Mouse (Mus musculus): Measurements from ENCODE around the gene Ank2. TPM values are rescaled to one million over a fixed set of nuclear protein-coding genes. Genes with fewer than 3 reads are reported as not detected.
A peak's percentile ranks its signal among the peaks of the same experiment; 100 is the strongest.

The Ank2 gene
- polyA plus RNA-seq, 1 experiment from 2014 or later = 211 TPM

- no peak overlapping the region for H3K27ac ChIP-seq (replicated peaks; ENCODE audit: low read depth, low read length)
- no peak overlapping the region for H3K4me3 ChIP-seq (replicated peaks; ENCODE audit: low read depth, low read length)
- no peak overlapping the region for H3K4me2 ChIP-seq (ENCODE audit: low read length)
- 11% methylated on average over 3 of the region's 3 CpGs for WGBS
- DNase-seq (no peak), ATAC-seq (ENCODE audit: low FRiP score, low TSS enrichment) (peak; percentile 55; the same call in 1 of the 2 replicates)
- no peaks in the 10 kb centered on the region for H3K27me3 ChIP-seq (ENCODE audit: control insufficient read depth, insufficient read depth, low read length)
- H3K4me1 ChIP-seq (ENCODE audit: control insufficient read depth, insufficient read depth, low read length) = peaks cover 4% of the 10 kb centered on the region; the same call in 1 of the 2 replicates
- H3K36me3 ChIP-seq (ENCODE audit: control insufficient read depth, insufficient read depth, low read length) = no peaks in the 10 kb centered on the region
- H3K9ac ChIP-seq (replicated peaks; ENCODE audit: low read length) = no peak overlapping the region
- H3K9me3 ChIP-seq (ENCODE audit: control insufficient read depth, low read length) = no peaks in the 10 kb centered on the region
These were observed 412.2 kb downstream of the Ank2 start for GRCm38 (mm10) chr3:127086834-127087506.

GRCm38 (mm10) chr3:127077369-127077768 lies 421.8 kb downstream of the Ank2 start:
- DNase-seq (no peak), ATAC-seq (ENCODE audit: low FRiP score, low TSS enrichment) (no peak)
- no peak overlapping the region for H3K4me3 ChIP-seq (replicated peaks; ENCODE audit: low read depth, low read length)
- no peaks in the 10 kb centered on the region for H3K4me1 ChIP-seq (ENCODE audit: control insufficient read depth, insufficient read depth, low read length)
- H3K27me3 ChIP-seq (ENCODE audit: control insufficient read depth, insufficient read depth, low read length) = no peaks in the 10 kb centered on the region
- 93% methylated on average over 5 of the region's 5 CpGs for WGBS
- H3K9me3 ChIP-seq (ENCODE audit: control insufficient read depth, low read length) = no peaks in the 10 kb centered on the region
- no peak overlapping the region for H3K4me2 ChIP-seq (ENCODE audit: low read length)
- no peak overlapping the region for H3K27ac ChIP-seq (replicated peaks; ENCODE audit: low read depth, low read length)
- H3K9ac ChIP-seq (replicated peaks; ENCODE audit: low read length) = no peak overlapping the region
- peaks cover 3% of the 10 kb centered on the region; the same call in 1 of the 2 replicates for H3K36me3 ChIP-seq (ENCODE audit: control insufficient read depth, insufficient read depth, low read length)

GRCm38 (mm10) chr3:127075531-127076280 lies 423.4 kb downstream of the Ank2 start:
- H3K4me3 ChIP-seq (replicated peaks; ENCODE audit: low read depth, low read length) = no peak overlapping the region
- no peaks in the 10 kb centered on the region for H3K4me1 ChIP-seq (ENCODE audit: control insufficient read depth, insufficient read depth, low read length)
- H3K9me3 ChIP-seq (ENCODE audit: control insufficient read depth, low read length) = no peaks in the 10 kb centered on the region
- no peak overlapping the region for H3K9ac ChIP-seq (replicated peaks; ENCODE audit: low read length)
- peaks cover 3% of the 10 kb centered on the region; the same call in 1 of the 2 replicates for H3K36me3 ChIP-seq (ENCODE audit: control insufficient read depth, insufficient read depth, low read length)
- no peak overlapping the region for H3K4me2 ChIP-seq (ENCODE audit: low read length)
- H3K27ac ChIP-seq (replicated peaks; ENCODE audit: low read depth, low read length) = no peak overlapping the region
- 73% methylated on average over 8 of the region's 8 CpGs for WGBS
- no peak for ATAC-seq (ENCODE audit: low FRiP score, low TSS enrichment)
- DNase-seq = no peak
- H3K27me3 ChIP-seq (ENCODE audit: control insufficient read depth, insufficient read depth, low read length) = no peaks in the 10 kb centered on the region

- ATAC-seq (ENCODE audit: low FRiP score, low TSS enrichment) (no peak), DNase-seq (no peak)
- Histone ChIP-seq H3K36me3 (ENCODE audit: control insufficient read depth, insufficient read depth, low read length) (no peaks in the 10 kb centered on the region), H3K4me3 (replicated peaks; ENCODE audit: low read depth, low read length) (no peak overlapping the region), H3K4me1 (ENCODE audit: control insufficient read depth, insufficient read depth, low read length) (no peaks in the 10 kb centered on the region), H3K27ac (replicated peaks; ENCODE audit: low read depth, low read length) (no peak overlapping the region), H3K4me2 (ENCODE audit: low read length) (no peak overlapping the region), H3K9ac (replicated peaks; ENCODE audit: low read length) (no peak overlapping the region), H3K9me3 (ENCODE audit: control insufficient read depth, low read length) (no peaks in the 10 kb centered on the region), H3K27me3 (ENCODE audit: control insufficient read depth, insufficient read depth, low read length) (no peaks in the 10 kb centered on the region)
- 73% methylated on average over 1 of the region's 1 CpGs for WGBS
These were observed 427.7 kb downstream of the Ank2 start for GRCm38 (mm10) chr3:127071471-127071870.

GRCm38 (mm10) chr3:127063654-127064386 lies 435.3 kb downstream of the Ank2 start:
- DNase-seq = no peak
- Histone ChIP-seq H3K36me3 (ENCODE audit: control insufficient read depth, insufficient read depth, low read length) (no peaks in the 10 kb centered on the region), H3K9ac (replicated peaks; ENCODE audit: low read length) (no peak overlapping the region), H3K4me3 (replicated peaks; ENCODE audit: low read depth, low read length) (no peak overlapping the region), H3K27ac (replicated peaks; ENCODE audit: low read depth, low read length) (no peak overlapping the region), H3K27me3 (ENCODE audit: control insufficient read depth, insufficient read depth, low read length) (no peaks in the 10 kb centered on the region), H3K4me1 (ENCODE audit: control insufficient read depth, insufficient read depth, low read length) (no peaks in the 10 kb centered on the region), H3K4me2 (ENCODE audit: low read length) (no peak overlapping the region), H3K9me3 (ENCODE audit: control insufficient read depth, low read length) (no peaks in the 10 kb centered on the region)
- 88% methylated on average over 5 of the region's 5 CpGs for WGBS
- ATAC-seq (ENCODE audit: low FRiP score, low TSS enrichment) = no peak

GRCm38 (mm10) chr3:127059671-127060070 lies 439.5 kb downstream of the Ank2 start:
- Histone ChIP-seq H3K9me3 (ENCODE audit: control insufficient read depth, low read length) (no peaks in the 10 kb centered on the region), H3K4me3 (replicated peaks; ENCODE audit: low read depth, low read length) (no peak overlapping the region), H3K27ac (replicated peaks; ENCODE audit: low read depth, low read length) (no peak overlapping the region), H3K4me1 (ENCODE audit: control insufficient read depth, insufficient read depth, low read length) (no peaks in the 10 kb centered on the region), H3K27me3 (ENCODE audit: control insufficient read depth, insufficient read depth, low read length) (no peaks in the 10 kb centered on the region), H3K4me2 (ENCODE audit: low read length) (no peak overlapping the region), H3K9ac (replicated peaks; ENCODE audit: low read length) (no peak overlapping the region), H3K36me3 (ENCODE audit: control insufficient read depth, insufficient read depth, low read length) (0 out of 2 replicates have a peak, but pooled peaks cover 9% of the 10 kb centered on the region)
- DNase-seq = no peak
- 94% methylated on average over 4 of the region's 4 CpGs for WGBS
- no peak for ATAC-seq (ENCODE audit: low FRiP score, low TSS enrichment)

- peaks cover 36% of the 10 kb centered on the region for H3K36me3 ChIP-seq (ENCODE audit: control insufficient read depth, insufficient read depth, low read length)
- no peaks in the 10 kb centered on the region for H3K27me3 ChIP-seq (ENCODE audit: control insufficient read depth, insufficient read depth, low read length)
- H3K4me2 ChIP-seq (ENCODE audit: low read length) = no peak overlapping the region
- no peaks in the 10 kb centered on the region for H3K4me1 ChIP-seq (ENCODE audit: control insufficient read depth, insufficient read depth, low read length)
- 91% methylated on average over 7 of the region's 7 CpGs for WGBS
- no peak overlapping the region for H3K4me3 ChIP-seq (replicated peaks; ENCODE audit: low read depth, low read length)
- DNase-seq = no peak
- H3K27ac ChIP-seq (replicated peaks; ENCODE audit: low read depth, low read length) = no peak overlapping the region
- H3K9ac ChIP-seq (replicated peaks; ENCODE audit: low read length) = no peak overlapping the region
- no peak for ATAC-seq (ENCODE audit: low FRiP score, low TSS enrichment)
- no peaks in the 10 kb centered on the region for H3K9me3 ChIP-seq (ENCODE audit: control insufficient read depth, low read length)
These were observed 457.9 kb downstream of the Ank2 start for GRCm38 (mm10) chr3:127041288-127041687.

GRCm38 (mm10) chr3:127038570-127038969 lies 460.6 kb downstream of the Ank2 start:
- peaks cover 35% of the 10 kb centered on the region for H3K36me3 ChIP-seq (ENCODE audit: control insufficient read depth, insufficient read depth, low read length)
- H3K4me1 ChIP-seq (ENCODE audit: control insufficient read depth, insufficient read depth, low read length) = no peaks in the 10 kb centered on the region
- H3K9me3 ChIP-seq (ENCODE audit: control insufficient read depth, low read length) = no peaks in the 10 kb centered on the region
- H3K27me3 ChIP-seq (ENCODE audit: control insufficient read depth, insufficient read depth, low read length) = no peaks in the 10 kb centered on the region
- no peak overlapping the region for H3K4me3 ChIP-seq (replicated peaks; ENCODE audit: low read depth, low read length)
- no peak overlapping the region for H3K9ac ChIP-seq (replicated peaks; ENCODE audit: low read length)
- ATAC-seq (ENCODE audit: low FRiP score, low TSS enrichment) (no peak), DNase-seq (no peak)
- H3K4me2 ChIP-seq (ENCODE audit: low read length) = no peak overlapping the region
- WGBS = 92% methylated on average over 7 of the region's 7 CpGs
- no peak overlapping the region for H3K27ac ChIP-seq (replicated peaks; ENCODE audit: low read depth, low read length)
